Mouse (Mus musculus): Measurements from ENCODE around the gene Hspb1. TPM values are rescaled to one million over a fixed set of nuclear protein-coding genes. Genes with fewer than 3 reads are reported as not detected.

The Hspb1 gene
- polyA plus RNA-seq, 1 experiment from 2014 or later, result 16.1 TPM

GRCm38 (mm10) chr5:135933222-135933899 lies 45.6 kb downstream of the Hspb1 start:
- peak overlapping the region; percentile 97 for H3K4me3 ChIP-seq (replicated peaks)
- H3K27me3 ChIP-seq, result no peaks in the 10 kb centered on the region
- 9% methylated on average over 12 of the region's 12 CpGs for WGBS (ENCODE audit: insufficient replicate concordance)
- H3K9me3 ChIP-seq (replicated peaks), result no peaks in the 10 kb centered on the region
- peaks cover 36% of the 10 kb centered on the region for H3K4me1 ChIP-seq (replicated peaks)
- peak overlapping the region; percentile 90 for H3K4me2 ChIP-seq
- H3K36me3 ChIP-seq (replicated peaks), result peaks cover 34% of the 10 kb centered on the region
- peak overlapping the region; percentile 87 for H3K9ac ChIP-seq
- no peak for ATAC-seq (ENCODE audit: insufficient read depth)
- peak overlapping the region; percentile 98 for H3K27ac ChIP-seq (replicated peaks)

- Histone ChIP-seq H3K9me3 (replicated peaks) (no peaks in the 10 kb centered on the region), H3K4me2 (peak overlapping the region; percentile 90), H3K4me3 (replicated peaks) (peak overlapping the region; percentile 97), H3K36me3 (replicated peaks) (peaks cover 30% of the 10 kb centered on the region), H3K4me1 (replicated peaks) (peaks cover 36% of the 10 kb centered on the region), H3K27ac (replicated peaks) (peak overlapping the region; percentile 98), H3K9ac (peak overlapping the region; percentile 87), H3K27me3 (no peaks in the 10 kb centered on the region)
- peak; percentile 70 for ATAC-seq (ENCODE audit: insufficient read depth)
- 1% methylated on average over 34 of the region's 35 CpGs for WGBS (ENCODE audit: insufficient replicate concordance)
Observed at GRCm38 (mm10) chr5:135933900-135934441, 46.3 kb downstream of the Hspb1 start.

GRCm38 (mm10) chr5:135934481-135935175 lies 46.9 kb downstream of the Hspb1 start, which contains the start of gene Ywhag:
Gene Ywhag, minus strand, starts transcription at chr5:135934616.
- peak within 1 kb of the TSS; percentile 87 for H3K9ac ChIP-seq
- peaks cover 32% of the 10 kb centered on the region for H3K4me1 ChIP-seq (replicated peaks)
- H3K4me2 ChIP-seq, result peak within 1 kb of the TSS; percentile 90
- H3K27ac ChIP-seq (replicated peaks), result peak within 1 kb of the TSS; percentile 98
- no peaks in the 10 kb centered on the region for H3K9me3 ChIP-seq (replicated peaks)
- ATAC-seq (ENCODE audit: insufficient read depth), result peak; percentile 91
- peaks cover 23% of the 10 kb centered on the region for H3K36me3 ChIP-seq (replicated peaks)
- under 1% methylated on average over 48 of the region's 48 CpGs for WGBS (ENCODE audit: insufficient replicate concordance)
- H3K27me3 ChIP-seq, result no peaks in the 10 kb centered on the region
- H3K4me3 ChIP-seq (replicated peaks), result peak within 1 kb of the TSS; percentile 97

DNA sequence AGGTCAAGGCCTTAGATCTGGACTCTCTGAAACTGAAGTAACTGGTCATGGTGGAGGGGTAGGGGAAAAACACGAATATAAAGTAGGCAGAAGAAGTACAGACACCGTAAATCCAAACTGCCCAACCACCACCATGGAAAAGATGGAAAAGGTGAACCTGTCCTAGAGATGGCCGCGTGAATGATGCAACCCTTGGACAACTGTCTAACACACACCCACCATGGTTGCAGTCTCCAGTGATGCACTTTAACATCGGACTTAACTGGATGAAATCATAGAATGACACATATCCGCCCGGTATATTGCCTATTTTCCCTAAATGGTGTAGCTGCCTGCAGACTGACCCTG lies 47.4 kb downstream of the Hspb1 start:
- ATAC-seq (ENCODE audit: insufficient read depth), result peak; percentile 5
- 46% methylated on average over 7 of the region's 7 CpGs for WGBS (ENCODE audit: insufficient replicate concordance)

GRCm38 (mm10) chr5:135935641-135936190 lies 48.0 kb downstream of the Hspb1 start:
- Histone ChIP-seq H3K27ac (replicated peaks) (peak overlapping the region; percentile 98), H3K4me3 (replicated peaks) (peak overlapping the region; percentile 97; the same call in 1 of the 2 replicates), H3K9ac (no peak overlapping the region), H3K9me3 (replicated peaks) (no peaks in the 10 kb centered on the region), H3K27me3 (no peaks in the 10 kb centered on the region), H3K4me1 (replicated peaks) (peaks cover 32% of the 10 kb centered on the region), H3K36me3 (replicated peaks) (peaks cover 12% of the 10 kb centered on the region), H3K4me2 (peak overlapping the region; percentile 90)
- no peak for ATAC-seq (ENCODE audit: insufficient read depth)
- 68% methylated on average over 6 of the region's 6 CpGs for WGBS (ENCODE audit: insufficient replicate concordance)

More for the DNA sequence above, 47.4 kb downstream of the Hspb1 start:
- H3K27ac ChIP-seq (replicated peaks), result peak overlapping the region; percentile 98
- H3K4me1 ChIP-seq (replicated peaks), result peaks cover 29% of the 10 kb centered on the region
- no peaks in the 10 kb centered on the region for H3K27me3 ChIP-seq
- H3K9me3 ChIP-seq (replicated peaks), result no peaks in the 10 kb centered on the region
- H3K36me3 ChIP-seq (replicated peaks), result peaks cover 18% of the 10 kb centered on the region
- peak overlapping the region; percentile 97 for H3K4me3 ChIP-seq (replicated peaks)
- peak overlapping the region; percentile 90 for H3K4me2 ChIP-seq
- H3K9ac ChIP-seq, result peak overlapping the region; percentile 87

Other genes starting within 250 kb of the Hspb1 start
- 37.0 and 45.5 TPM in 2 replicates for gene Por, start 217.9 kb upstream of the Hspb1 start, polyA plus RNA-seq (2015; fragmentation: Nextera tagmentation; extraction: Ambion mirVana)
- 17.8 and 18.9 TPM in 2 replicates for gene Tmem120a, start 143.5 kb upstream of the Hspb1 start, polyA plus RNA-seq (2015; fragmentation: Nextera tagmentation; extraction: Ambion mirVana)
- not detected in 2 replicates for gene Styxl1, start 109.5 kb upstream of the Hspb1 start, polyA plus RNA-seq (2015; fragmentation: Nextera tagmentation; extraction: Ambion mirVana)
- 302 and 306 TPM in 2 replicates for gene Mdh2, start 109.4 kb upstream of the Hspb1 start, polyA plus RNA-seq (2015; fragmentation: Nextera tagmentation; extraction: Ambion mirVana)
- 0.02 TPM in 1 of 2 replicates, not detected in the other for gene Srrm3, start 81.0 kb upstream of the Hspb1 start, polyA plus RNA-seq (2015; fragmentation: Nextera tagmentation; extraction: Ambion mirVana)
- 60.9 and 65.4 TPM in 2 replicates for gene Ywhag, start 46.7 kb downstream of the Hspb1 start, polyA plus RNA-seq (2015; fragmentation: Nextera tagmentation; extraction: Ambion mirVana)
- 1.6 and 1.8 TPM in 2 replicates for gene Ssc4d, start 86.6 kb downstream of the Hspb1 start, polyA plus RNA-seq (2015; fragmentation: Nextera tagmentation; extraction: Ambion mirVana)
- not detected in 2 replicates for gene Zp3, start 92.2 kb downstream of the Hspb1 start, polyA plus RNA-seq (2015; fragmentation: Nextera tagmentation; extraction: Ambion mirVana)
- 6.7 and 6.9 TPM in 2 replicates for gene Dtx2, start 106.9 kb downstream of the Hspb1 start, polyA plus RNA-seq (2015; fragmentation: Nextera tagmentation; extraction: Ambion mirVana)
- gene Upk3b, start 150.6 kb downstream of the Hspb1 start, polyA plus RNA-seq (2015; fragmentation: Nextera tagmentation; extraction: Ambion mirVana), result 3.3 and 3.8 TPM in 2 replicates
- 0.08 TPM in 1 of 2 replicates, not detected in the other for gene Upk3bl, start 166.6 kb downstream of the Hspb1 start, polyA plus RNA-seq (2015; fragmentation: Nextera tagmentation; extraction: Ambion mirVana)
- gene Rasa4, start 196.0 kb downstream of the Hspb1 start, polyA plus RNA-seq (2015; fragmentation: Nextera tagmentation; extraction: Ambion mirVana), result 2.1 and 2.2 TPM in 2 replicates
- gene Polr2j, start 228.7 kb downstream of the Hspb1 start, polyA plus RNA-seq (2015; fragmentation: Nextera tagmentation; extraction: Ambion mirVana), result 111 and 129 TPM in 2 replicates
- gene Lrwd1, start 248.2 kb downstream of the Hspb1 start, polyA plus RNA-seq (2015; fragmentation: Nextera tagmentation; extraction: Ambion mirVana), result 34.1 and 37.2 TPM in 2 replicates
- 12.0 and 15.1 TPM in 2 replicates for gene Alkbh4, start 248.2 kb downstream of the Hspb1 start, polyA plus RNA-seq (2015; fragmentation: Nextera tagmentation; extraction: Ambion mirVana)

All from liver, embryonic 15.5 days (tissue).